Mouse (Mus musculus): ENCODE data around the gene Tmem94. TPM values are rescaled to one million over a fixed set of nuclear protein-coding genes. Genes with fewer than 3 reads are reported as not detected.

Gene Tmem94
- polyA plus RNA-seq (2016; fragmentation: Nextera tagmentation; extraction: Ambion mirVana), result 36.8 and 38.1 TPM in 2 replicates

- peaks cover 41% of the 10 kb centered on the region for H3K4me1 ChIP-seq
- peaks cover 17% of the 10 kb centered on the region for H3K36me3 ChIP-seq (replicated peaks)
- DNase-seq (ENCODE audit: extremely low spot score, low spot score), result peak; percentile 99
- H3K4me3 ChIP-seq, result peak within 1 kb of the TSS; percentile 91
- under 1% methylated on average over 32 of the region's 32 CpGs for WGBS
- peak within 1 kb of the TSS; percentile 99 for H3K27ac ChIP-seq
- H3K27me3 ChIP-seq (ENCODE audit: poor library complexity, severe bottlenecking), result no peaks in the 10 kb centered on the region
- 0 out of 2 replicates have a peak, but pooled peaks cover 3% of the 10 kb centered on the region for H3K9me3 ChIP-seq
Measured at GRCm38 (mm10) chr11:115765103-115765606, at the start of gene Tmem94. Tmem94 (plus strand) TSS chr11:115765433.

- no peak overlapping the region for H3K4me3 ChIP-seq
- WGBS, result 79% methylated on average over 15 of the region's 15 CpGs
- H3K36me3 ChIP-seq (replicated peaks), result no peaks in the 10 kb centered on the region
- no peaks in the 10 kb centered on the region for H3K9me3 ChIP-seq
- H3K4me1 ChIP-seq, result no peaks in the 10 kb centered on the region
- no peak overlapping the region for H3K27ac ChIP-seq
- H3K27me3 ChIP-seq (ENCODE audit: poor library complexity, severe bottlenecking), result no peaks in the 10 kb centered on the region
- no peak for DNase-seq (ENCODE audit: extremely low spot score, low spot score)
Measured at GRCm38 (mm10) chr11:115716410-115717338, 48.6 kb upstream of the Tmem94 start.

GRCm38 (mm10) chr11:115717660-115718390 lies 47.4 kb upstream of the Tmem94 start:
- Histone ChIP-seq H3K27ac (no peak overlapping the region), H3K4me3 (no peak overlapping the region), H3K4me1 (peaks cover 3% of the 10 kb centered on the region; the same call in 1 of the 2 replicates), H3K27me3 (ENCODE audit: poor library complexity, severe bottlenecking) (no peaks in the 10 kb centered on the region), H3K36me3 (replicated peaks) (no peaks in the 10 kb centered on the region), H3K9me3 (no peaks in the 10 kb centered on the region)
- WGBS, result 61% methylated on average over 8 of the region's 8 CpGs
- DNase-seq (ENCODE audit: extremely low spot score, low spot score), result no peak

GRCm38 (mm10) chr11:115722638-115723037 lies 42.6 kb upstream of the Tmem94 start:
- no peaks in the 10 kb centered on the region for H3K9me3 ChIP-seq
- H3K36me3 ChIP-seq (replicated peaks), result no peaks in the 10 kb centered on the region
- peaks cover 3% of the 10 kb centered on the region; the same call in 1 of the 2 replicates for H3K4me1 ChIP-seq
- no peaks in the 10 kb centered on the region for H3K27me3 ChIP-seq (ENCODE audit: poor library complexity, severe bottlenecking)
- peak; percentile 82 for DNase-seq (ENCODE audit: extremely low spot score, low spot score)
- peak overlapping the region; percentile 30; the same call in 1 of the 2 replicates for H3K27ac ChIP-seq
- H3K4me3 ChIP-seq, result peak overlapping the region; percentile 29; the same call in 1 of the 2 replicates
- 20% methylated on average over 14 of the region's 14 CpGs for WGBS

- H3K36me3 ChIP-seq (replicated peaks), result no peaks in the 10 kb centered on the region
- 0 out of 2 replicates have a peak overlapping the region, but pooled peaks have one; percentile 30 for H3K27ac ChIP-seq
- no peak for DNase-seq (ENCODE audit: extremely low spot score, low spot score)
- no peaks in the 10 kb centered on the region for H3K9me3 ChIP-seq
- WGBS, result 82% methylated on average over 2 of the region's 2 CpGs
- no peaks in the 10 kb centered on the region for H3K27me3 ChIP-seq (ENCODE audit: poor library complexity, severe bottlenecking)
- H3K4me1 ChIP-seq, result peaks cover 3% of the 10 kb centered on the region; the same call in 1 of the 2 replicates
- no peak overlapping the region for H3K4me3 ChIP-seq
Measured at GRCm38 (mm10) chr11:115723231-115723630, 42.0 kb upstream of the Tmem94 start.

- H3K4me1 ChIP-seq, result peaks cover 23% of the 10 kb centered on the region
- no peaks in the 10 kb centered on the region for H3K27me3 ChIP-seq (ENCODE audit: poor library complexity, severe bottlenecking)
- DNase-seq (ENCODE audit: extremely low spot score, low spot score), result no peak
- no peak overlapping the region for H3K4me3 ChIP-seq
- H3K27ac ChIP-seq, result no peak overlapping the region
- H3K36me3 ChIP-seq (replicated peaks), result no peaks in the 10 kb centered on the region
- no peaks in the 10 kb centered on the region for H3K9me3 ChIP-seq
- 76% methylated on average over 11 of the region's 11 CpGs for WGBS
Measured at GRCm38 (mm10) chr11:115734041-115734686, 31.1 kb upstream of the Tmem94 start.

- Histone ChIP-seq H3K4me3 (no peak overlapping the region), H3K36me3 (replicated peaks) (no peaks in the 10 kb centered on the region), H3K27me3 (ENCODE audit: poor library complexity, severe bottlenecking) (no peaks in the 10 kb centered on the region), H3K4me1 (peaks cover 23% of the 10 kb centered on the region), H3K9me3 (no peaks in the 10 kb centered on the region), H3K27ac (peak overlapping the region; percentile 68)
- peak; percentile 50 for DNase-seq (ENCODE audit: extremely low spot score, low spot score)
- WGBS, result 45% methylated on average over 10 of the region's 10 CpGs
Measured at GRCm38 (mm10) chr11:115737608-115738208, 27.5 kb upstream of the Tmem94 start.

GRCm38 (mm10) chr11:115738275-115738885 lies 26.9 kb upstream of the Tmem94 start:
- Histone ChIP-seq H3K4me3 (no peak overlapping the region), H3K27ac (peak overlapping the region; percentile 68)
- no peak for DNase-seq (ENCODE audit: extremely low spot score, low spot score)

GRCm38 (mm10) chr11:115741070-115741469 lies 24.2 kb upstream of the Tmem94 start:
- H3K27me3 ChIP-seq (ENCODE audit: poor library complexity, severe bottlenecking), result no peaks in the 10 kb centered on the region
- 89% methylated on average over 11 of the region's 11 CpGs for WGBS
- H3K4me1 ChIP-seq, result peaks cover 17% of the 10 kb centered on the region
- H3K27ac ChIP-seq, result no peak overlapping the region
- no peaks in the 10 kb centered on the region for H3K9me3 ChIP-seq
- DNase-seq (ENCODE audit: extremely low spot score, low spot score), result no peak
- H3K4me3 ChIP-seq, result no peak overlapping the region
- H3K36me3 ChIP-seq (replicated peaks), result no peaks in the 10 kb centered on the region

More at GRCm38 (mm10) chr11:115738275-115738885, 26.9 kb upstream of the Tmem94 start:
- no peaks in the 10 kb centered on the region for H3K27me3 ChIP-seq (ENCODE audit: poor library complexity, severe bottlenecking)
- H3K9me3 ChIP-seq, result no peaks in the 10 kb centered on the region
- H3K36me3 ChIP-seq (replicated peaks), result no peaks in the 10 kb centered on the region
- 74% methylated on average over 13 of the region's 13 CpGs for WGBS
- peaks cover 23% of the 10 kb centered on the region for H3K4me1 ChIP-seq

GRCm38 (mm10) chr11:115742926-115743325 lies 22.3 kb upstream of the Tmem94 start:
- H3K4me3 ChIP-seq, result no peak overlapping the region
- H3K9me3 ChIP-seq, result no peaks in the 10 kb centered on the region
- WGBS, result 91% methylated on average over 9 of the region's 9 CpGs
- no peak for DNase-seq (ENCODE audit: extremely low spot score, low spot score)
- no peaks in the 10 kb centered on the region for H3K36me3 ChIP-seq (replicated peaks)
- H3K27me3 ChIP-seq (ENCODE audit: poor library complexity, severe bottlenecking), result no peaks in the 10 kb centered on the region
- H3K4me1 ChIP-seq, result peaks cover 24% of the 10 kb centered on the region
- no peak overlapping the region for H3K27ac ChIP-seq

- Histone ChIP-seq H3K4me1 (peaks cover 12% of the 10 kb centered on the region), H3K27ac (no peak overlapping the region), H3K27me3 (ENCODE audit: poor library complexity, severe bottlenecking) (no peaks in the 10 kb centered on the region), H3K9me3 (no peaks in the 10 kb centered on the region), H3K36me3 (replicated peaks) (no peaks in the 10 kb centered on the region), H3K4me3 (no peak overlapping the region)
- 90% methylated on average over 5 of the region's 5 CpGs for WGBS
- no peak for DNase-seq (ENCODE audit: extremely low spot score, low spot score)
Measured at GRCm38 (mm10) chr11:115744385-115744784, 20.8 kb upstream of the Tmem94 start.
